Mouse (Mus musculus): ENCODE measurements around the gene Olfr1459.

DNA sequence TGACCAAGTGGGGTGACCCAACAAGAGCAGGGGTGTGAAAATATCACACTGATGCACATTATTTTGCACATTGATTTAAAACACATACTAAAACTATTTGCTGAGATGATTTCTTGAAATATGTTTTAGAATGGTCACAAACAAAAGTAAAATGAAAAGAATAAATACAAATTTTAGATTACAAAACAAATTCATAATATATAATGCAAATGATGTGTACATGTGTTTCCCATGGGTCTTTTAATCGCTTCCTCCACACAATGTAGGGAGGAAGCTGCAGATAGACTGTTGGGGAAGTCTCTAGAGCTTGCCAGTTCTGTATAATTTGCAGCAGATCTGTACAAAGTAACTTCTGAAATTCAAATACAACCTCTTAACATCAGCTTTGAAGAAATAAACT is 13.4 kb upstream of the Olfr1459 start, which contains the start of gene Olfr1461:
- no peak for TF ChIP-seq POLR2A (IDR thresholded peaks at IDR 0.05; ENCODE audit: insufficient read depth, low read depth, low read length)
- no peak for TF ChIP-seq CTCF (IDR thresholded peaks at IDR 0.05)
- no peak for TF ChIP-seq EP300 (IDR thresholded peaks at IDR 0.05; ENCODE audit: insufficient read depth, low read depth, low read length)

Data from heart, adult 2 months (tissue).